Mouse (Mus musculus) lung, postnatal 0 days (tissue): ENCODE data around the gene Hydin.

Experiments used
- CTCF ChIP-seq: IDR thresholded peaks from 2 replicates; pipeline ENCODE4 v1.5.1; 2016; ENCODE audit warnings: antibody characterized with exemption, mild to moderate bottlenecking
- EP300 ChIP-seq: IDR thresholded peaks from 2 replicates; pipeline ENCODE4 v1.6.1; 2016; ENCODE audit warnings: antibody characterized with exemption, mild to moderate bottlenecking, control low read depth

GRCm38 (mm10) chr8:110651847-110652246, 385.1 kb downstream of the Hydin start:
- TF ChIP-seq CTCF (no peak), EP300 (no peak)
